Mouse (Mus musculus): ENCODE measurements around the gene Copa. TPM values are rescaled to one million over a fixed set of nuclear protein-coding genes. Genes with fewer than 3 reads are reported as not detected.

Gene Copa
- total and polyA plus RNA-seq, 3 experiments: 81.2 to 118 (median 92.3) TPM

- H3K9ac ChIP-seq (ENCODE audit: control insufficient read depth, low read depth, low read length, poor library complexity, severe bottlenecking): no peak overlapping the region
- H3K9me3 ChIP-seq (replicated peaks; ENCODE audit: insufficient read depth, low read length): no peaks in the 10 kb centered on the region
- H3K79me2 ChIP-seq (ENCODE audit: control insufficient read depth, insufficient read depth, low read length, poor library complexity): peaks cover 8% of the 10 kb centered on the region
- no peak overlapping the region for H3K27ac ChIP-seq (ENCODE audit: control insufficient read depth, low read depth, low read length)
- peaks cover 3 to 5% of the 10 kb centered on the region in 2 experiments; a peak in 2 of 4 replicates for H3K4me1 ChIP-seq (ENCODE audit: control insufficient read depth in 1 of 2, insufficient read depth in 2 of 2, low read length in 2 of 2)
- H3K36me3 ChIP-seq (ENCODE audit: control insufficient read depth in 1 of 2, insufficient read depth in 2 of 2, low read length in 2 of 2): peaks cover 7 to 15% of the 10 kb centered on the region in 2 experiments
- DNase-seq (ENCODE audit: low read depth, low spot score): no peak
- H3K27me3 ChIP-seq (ENCODE audit: control insufficient read depth in 1 of 2, insufficient read depth in 2 of 2, low read length in 2 of 2): no peaks in the 10 kb centered on the region
- TF ChIP-seq HCFC1 (IDR thresholded peaks at IDR 0.05; ENCODE audit: low read depth, low read length): no peak
- no peak for TF ChIP-seq NRF1 (IDR thresholded peaks at IDR 0.05; ENCODE audit: insufficient read depth, low read depth, low read length, poor library complexity, severe bottlenecking)
- TF ChIP-seq TCF12 (IDR thresholded peaks at IDR 0.05; ENCODE audit: low read depth, low read length): no peak
- no peak for TF ChIP-seq USF1 (IDR thresholded peaks at IDR 0.05; ENCODE audit: low read depth, low read length)
- no peak for TF ChIP-seq TBP (IDR thresholded peaks at IDR 0.05; ENCODE audit: low read depth, low read length)
- TF ChIP-seq KAT2A (conservative IDR thresholded peaks at IDR 0.05; ENCODE audit: low read depth, low read length): no peak
- TF ChIP-seq MAZ (IDR thresholded peaks at IDR 0.05; ENCODE audit: low read depth, low read length): no peak
- no peak for TF ChIP-seq JUND (IDR thresholded peaks at IDR 0.05; ENCODE audit: low read depth, low read length)
- no peak for TF ChIP-seq SIN3A (IDR thresholded peaks at IDR 0.05; ENCODE audit: low read length)
- TF ChIP-seq MXI1 (IDR thresholded peaks at IDR 0.05; ENCODE audit: low read depth, low read length): no peak
- TF ChIP-seq CHD1 (IDR thresholded peaks at IDR 0.05; ENCODE audit: low read depth, low read length): no peak
- no peak for TF ChIP-seq MAX (IDR thresholded peaks at IDR 0.05; ENCODE audit: low read length)
- no peak for TF ChIP-seq USF2 (IDR thresholded peaks at IDR 0.05; ENCODE audit: borderline replicate concordance in 1 of 2, insufficient read depth in 1 of 2, low read depth in 1 of 2, low read length in 2 of 2)
- TF ChIP-seq ZC3H11A (IDR thresholded peaks at IDR 0.05; ENCODE audit: low read depth, low read length): no peak
- TF ChIP-seq POLR2A (IDR thresholded peaks at IDR 0.05; ENCODE audit: control insufficient read depth in 1 of 2, insufficient read depth in 1 of 2, low read depth in 1 of 2, low read length in 2 of 2, poor library complexity in 1 of 2): no peak
- no peak for TF ChIP-seq ETS1 (IDR thresholded peaks at IDR 0.05; ENCODE audit: low read depth, low read length)
- TF ChIP-seq MYB (IDR thresholded peaks at IDR 0.05; ENCODE audit: low read depth, low read length): no peak
- no peak for TF ChIP-seq ZNF384 (IDR thresholded peaks at IDR 0.05; ENCODE audit: low read depth, low read length)
- no peak overlapping the region for H3K4me3 ChIP-seq (ENCODE audit: control insufficient read depth in 1 of 2, insufficient read depth in 1 of 2, low read depth in 2 of 2, low read length in 2 of 2)
Measured at GRCm38 (mm10) chr1:172160508-172160907, 78.2 kb downstream of the Copa start.

GRCm38 (mm10) chr1:172162009-172162408 lies 79.7 kb downstream of the Copa start:
- Histone ChIP-seq H3K9ac (ENCODE audit: control insufficient read depth, low read depth, low read length, poor library complexity, severe bottlenecking) (no peak overlapping the region), H3K79me2 (ENCODE audit: control insufficient read depth, insufficient read depth, low read length, poor library complexity) (peaks cover 8% of the 10 kb centered on the region), H3K36me3 (ENCODE audit: control insufficient read depth in 1 of 2, insufficient read depth in 2 of 2, low read length in 2 of 2) (peaks cover 15 to 17% of the 10 kb centered on the region in 2 experiments), H3K4me3 (ENCODE audit: control insufficient read depth in 1 of 2, insufficient read depth in 1 of 2, low read depth in 2 of 2, low read length in 2 of 2) (no peak overlapping the region), H3K27me3 (ENCODE audit: control insufficient read depth in 1 of 2, insufficient read depth in 2 of 2, low read length in 2 of 2) (no peaks in the 10 kb centered on the region), H3K4me1 (ENCODE audit: control insufficient read depth in 1 of 2, insufficient read depth in 2 of 2, low read length in 2 of 2) (peaks cover 6 to 11% of the 10 kb centered on the region in 2 experiments; a peak in 3 of 4 replicates), H3K9me3 (replicated peaks; ENCODE audit: insufficient read depth, low read length) (no peaks in the 10 kb centered on the region), H3K27ac (ENCODE audit: control insufficient read depth, low read depth, low read length) (no peak overlapping the region)
- no peak for TF ChIP-seq SIN3A (IDR thresholded peaks at IDR 0.05; ENCODE audit: low read length)
- no peak for TF ChIP-seq CHD2 (IDR thresholded peaks at IDR 0.05; ENCODE audit: low read length)
- no peak for TF ChIP-seq ZMIZ1 (IDR thresholded peaks at IDR 0.05; ENCODE audit: low read depth, low read length)
- TF ChIP-seq UBTF (IDR thresholded peaks at IDR 0.05; ENCODE audit: borderline replicate concordance, insufficient read depth, low read depth, low read length): no peak
- TF ChIP-seq CTCF (IDR thresholded peaks at IDR 0.05 in 2 of 3, conservative IDR thresholded peaks at IDR 0.05 in 1 of 3; ENCODE audit: control insufficient read depth in 1 of 3, insufficient read depth in 1 of 3, low read depth in 2 of 3, low read length in 3 of 3, poor library complexity in 1 of 3, severe bottlenecking in 1 of 3): peak in 2 of 3 experiments; percentile 33 to 67; a peak in 3 of 6 replicates
- no peak for TF ChIP-seq RCOR1 (IDR thresholded peaks at IDR 0.05; ENCODE audit: low read depth, low read length)
- TF ChIP-seq MXI1 (IDR thresholded peaks at IDR 0.05; ENCODE audit: low read depth, low read length): no peak
- TF ChIP-seq SMC3 (IDR thresholded peaks at IDR 0.05; ENCODE audit: low read depth, low read length): peak; percentile 55
- peak; percentile 56 for TF ChIP-seq RAD21 (IDR thresholded peaks at IDR 0.05; ENCODE audit: low read depth, low read length)
- TF ChIP-seq MAFK (IDR thresholded peaks at IDR 0.05; ENCODE audit: borderline replicate concordance, low read depth, low read length): no peak
- TF ChIP-seq JUND (IDR thresholded peaks at IDR 0.05; ENCODE audit: low read depth, low read length): no peak
- TF ChIP-seq USF2 (IDR thresholded peaks at IDR 0.05; ENCODE audit: borderline replicate concordance in 1 of 2, insufficient read depth in 1 of 2, low read depth in 1 of 2, low read length in 2 of 2): no peak
- no peak for TF ChIP-seq ZNF384 (IDR thresholded peaks at IDR 0.05; ENCODE audit: low read depth, low read length)
- no peak for TF ChIP-seq EP300 (IDR thresholded peaks at IDR 0.05; ENCODE audit: low read depth in 1 of 2, low read length in 2 of 2)
- no peak for TF ChIP-seq GABPA (IDR thresholded peaks at IDR 0.05; ENCODE audit: low read depth, low read length)
- TF ChIP-seq HCFC1 (IDR thresholded peaks at IDR 0.05; ENCODE audit: low read depth, low read length): no peak
- TF ChIP-seq ZC3H11A (IDR thresholded peaks at IDR 0.05; ENCODE audit: low read depth, low read length): peak; percentile 35
- DNase-seq (ENCODE audit: low read depth, low spot score): peak; percentile 59
